Mouse (Mus musculus): ENCODE measurements at regions not wholly inside any gene's neighbourhood (a gene's known extent, or its start where the extent isn't known, plus 50 kb on each side); places are given as distances from the start of the nearest gene placed in this dataset.

DNA sequence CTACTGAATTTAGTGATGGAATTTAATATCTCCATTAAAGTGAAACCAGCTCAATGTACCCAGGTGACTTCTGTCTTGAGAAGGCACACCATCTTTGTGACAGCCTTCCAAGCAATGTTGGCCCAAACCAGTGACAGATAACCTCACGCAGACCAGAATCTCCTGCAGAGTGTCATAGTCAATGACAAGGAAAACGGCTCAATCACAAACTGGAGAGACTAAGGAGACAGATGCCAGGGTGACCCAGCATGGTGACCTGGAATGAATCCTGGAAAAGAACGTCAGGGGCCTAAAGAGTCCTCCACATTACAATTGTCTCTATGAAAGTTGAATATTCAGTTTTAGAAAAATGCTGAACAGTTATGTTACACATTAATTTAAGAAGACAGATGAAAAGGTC, 748.7 kb upstream of the Acvr2a start:
- DNase-seq (ENCODE audit: low spot score) (no peak), ATAC-seq (no peak)
- Histone ChIP-seq H3K9me3 (ENCODE audit: low read length) (no peaks in the 10 kb centered on the region), H3K9ac (replicated peaks; ENCODE audit: low read depth) (no peak overlapping the region), H3K4me2 (replicated peaks; ENCODE audit: low read depth, low read length) (no peak overlapping the region), H3K27me3 (replicated peaks; ENCODE audit: insufficient read depth, low read length) (no peaks in the 10 kb centered on the region), H3K4me3 (ENCODE audit: low read depth, low read length) (no peak overlapping the region), H3K27ac (ENCODE audit: low read length) (no peak overlapping the region), H3K36me3 (ENCODE audit: insufficient read depth, low read length) (no peaks in the 10 kb centered on the region), H3K4me1 (ENCODE audit: insufficient read depth, low read depth, low read length) (no peaks in the 10 kb centered on the region)
- WGBS = 61% methylated on average over 3 of the region's 3 CpGs
- TF ChIP-seq EP300 (IDR thresholded peaks at IDR 0.05) (no peak), CTCF (IDR thresholded peaks at IDR 0.05) (no peak)

DNA sequence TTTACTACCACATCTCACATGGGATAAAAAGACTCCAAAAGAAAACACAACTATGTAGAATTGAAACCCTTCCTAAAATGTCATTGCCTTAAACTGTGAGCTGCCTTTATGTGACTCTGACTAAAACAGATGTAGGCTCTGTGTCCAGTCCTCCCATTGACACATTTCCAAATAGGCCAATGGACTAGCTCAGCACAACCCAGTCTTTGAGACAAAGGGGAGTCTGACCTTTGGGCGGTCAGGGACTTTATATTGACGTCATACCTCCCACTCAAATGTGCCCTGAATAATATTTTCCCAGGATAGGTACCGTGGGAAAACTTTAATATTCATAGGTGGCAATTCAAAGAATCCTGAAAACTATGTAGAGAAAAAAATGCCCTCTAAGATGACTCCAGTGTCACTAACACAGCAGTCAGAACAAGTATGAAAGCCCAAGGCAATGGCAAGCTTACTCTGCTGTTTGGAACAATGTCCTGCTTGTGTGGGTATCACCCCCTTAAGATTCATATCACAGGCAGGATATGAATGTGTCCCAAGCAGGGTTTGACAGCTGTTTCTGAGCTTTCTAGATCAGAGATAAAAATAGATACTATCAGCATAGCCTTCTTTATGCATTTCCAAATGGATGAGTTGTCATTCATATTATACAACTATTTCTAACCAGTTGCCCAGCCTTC, 731.6 kb upstream of the Acvr2a start:
- TF ChIP-seq CTCF (IDR thresholded peaks at IDR 0.05) (no peak), EP300 (IDR thresholded peaks at IDR 0.05) (no peak)

DNA sequence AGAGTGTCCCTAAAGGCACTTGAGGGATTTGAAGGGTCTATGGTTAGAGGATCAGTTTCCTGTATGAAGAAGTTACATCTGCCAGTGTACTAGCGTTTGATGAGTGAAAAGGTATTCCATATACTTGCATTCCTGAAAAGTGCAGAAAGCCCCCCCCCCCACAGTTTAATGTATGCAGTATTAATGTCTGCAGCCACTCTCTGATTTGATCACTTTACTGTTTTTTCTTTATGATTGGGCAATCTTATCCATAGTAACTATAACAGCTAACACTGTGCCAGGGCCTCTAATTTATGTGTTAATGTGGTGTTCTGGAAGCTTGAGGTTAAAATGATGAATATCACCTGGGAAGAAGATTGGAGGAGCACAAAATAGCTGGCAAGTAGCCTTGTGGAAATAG, 715.6 kb upstream of the Acvr2a start:
- ATAC-seq (no peak), DNase-seq (ENCODE audit: low spot score) (no peak)
- no peaks in the 10 kb centered on the region for H3K36me3 ChIP-seq (ENCODE audit: insufficient read depth, low read length)
- no peaks in the 10 kb centered on the region for H3K4me1 ChIP-seq (ENCODE audit: insufficient read depth, low read depth, low read length)
- 59% methylated on average over 1 of the region's 1 CpGs for WGBS
- no peaks in the 10 kb centered on the region for H3K9me3 ChIP-seq (ENCODE audit: low read length)
- H3K27ac ChIP-seq (ENCODE audit: low read length) = no peak overlapping the region
- no peaks in the 10 kb centered on the region for H3K27me3 ChIP-seq (replicated peaks; ENCODE audit: insufficient read depth, low read length)
- no peak overlapping the region for H3K4me2 ChIP-seq (replicated peaks; ENCODE audit: low read depth, low read length)
- no peak overlapping the region for H3K9ac ChIP-seq (replicated peaks; ENCODE audit: low read depth)
- TF ChIP-seq EP300 (IDR thresholded peaks at IDR 0.05) (no peak), CTCF (IDR thresholded peaks at IDR 0.05) (no peak)
- H3K4me3 ChIP-seq (ENCODE audit: low read depth, low read length) = no peak overlapping the region

More for the DNA sequence above, 731.6 kb upstream of the Acvr2a start:
- DNase-seq (ENCODE audit: low spot score) (peak; percentile 25), ATAC-seq (no peak; the same call in 1 of the 2 replicates)
- H3K9ac ChIP-seq (replicated peaks; ENCODE audit: low read depth) = no peak overlapping the region
- H3K27me3 ChIP-seq (replicated peaks; ENCODE audit: insufficient read depth, low read length) = no peaks in the 10 kb centered on the region
- WGBS = 81% methylated on average over 3 of the region's 3 CpGs
- H3K9me3 ChIP-seq (ENCODE audit: low read length) = no peaks in the 10 kb centered on the region
- no peak overlapping the region for H3K4me2 ChIP-seq (replicated peaks; ENCODE audit: low read depth, low read length)
- H3K4me1 ChIP-seq (ENCODE audit: insufficient read depth, low read depth, low read length) = no peaks in the 10 kb centered on the region
- no peak overlapping the region for H3K27ac ChIP-seq (ENCODE audit: low read length)
- no peaks in the 10 kb centered on the region for H3K36me3 ChIP-seq (ENCODE audit: insufficient read depth, low read length)
- no peak overlapping the region for H3K4me3 ChIP-seq (ENCODE audit: low read depth, low read length)

DNA sequence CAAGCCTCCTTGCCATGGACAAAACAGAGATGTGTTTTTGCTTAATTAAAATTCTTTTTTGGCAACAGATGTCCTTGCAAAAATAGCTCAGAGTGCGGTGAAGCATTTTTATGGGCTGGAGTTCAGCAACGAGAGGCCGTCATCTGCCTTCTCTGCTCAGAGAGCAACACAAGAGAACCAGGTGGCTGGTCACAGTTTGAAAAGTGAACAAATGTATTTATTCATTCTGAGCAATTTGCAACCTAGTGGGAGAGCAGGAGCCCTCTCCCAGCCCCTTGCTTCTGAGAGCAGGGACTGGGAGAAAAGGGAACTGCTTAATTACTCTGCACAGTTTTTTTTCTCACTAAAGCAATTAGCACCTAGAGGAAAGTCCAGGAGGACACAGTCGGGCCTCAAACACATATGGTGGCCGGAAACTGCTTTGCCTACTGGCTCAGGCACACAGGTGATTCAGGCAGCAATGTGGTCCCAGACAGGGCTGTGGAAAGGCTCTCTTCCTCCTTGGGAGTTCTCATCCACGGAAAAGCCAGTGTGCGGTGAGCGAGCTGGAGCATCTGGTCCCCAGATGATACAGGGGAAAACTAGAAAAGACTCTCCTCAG, 714.9 kb upstream of the Acvr2a start:
- H3K4me1 ChIP-seq (ENCODE audit: insufficient read depth, low read depth, low read length) = no peaks in the 10 kb centered on the region
- H3K4me2 ChIP-seq (replicated peaks; ENCODE audit: low read depth, low read length) = no peak overlapping the region
- no peaks in the 10 kb centered on the region for H3K36me3 ChIP-seq (ENCODE audit: insufficient read depth, low read length)
- no peak overlapping the region for H3K9ac ChIP-seq (replicated peaks; ENCODE audit: low read depth)
- ATAC-seq (no peak), DNase-seq (ENCODE audit: low spot score) (no peak)
- H3K27me3 ChIP-seq (replicated peaks; ENCODE audit: insufficient read depth, low read length) = no peaks in the 10 kb centered on the region
- no peak overlapping the region for H3K27ac ChIP-seq (ENCODE audit: low read length)
- H3K4me3 ChIP-seq (ENCODE audit: low read depth, low read length) = no peak overlapping the region
- TF ChIP-seq EP300 (IDR thresholded peaks at IDR 0.05) (no peak), CTCF (IDR thresholded peaks at IDR 0.05) (no peak)
- no peaks in the 10 kb centered on the region for H3K9me3 ChIP-seq (ENCODE audit: low read length)
- 63% methylated on average over 8 of the region's 8 CpGs for WGBS

DNA sequence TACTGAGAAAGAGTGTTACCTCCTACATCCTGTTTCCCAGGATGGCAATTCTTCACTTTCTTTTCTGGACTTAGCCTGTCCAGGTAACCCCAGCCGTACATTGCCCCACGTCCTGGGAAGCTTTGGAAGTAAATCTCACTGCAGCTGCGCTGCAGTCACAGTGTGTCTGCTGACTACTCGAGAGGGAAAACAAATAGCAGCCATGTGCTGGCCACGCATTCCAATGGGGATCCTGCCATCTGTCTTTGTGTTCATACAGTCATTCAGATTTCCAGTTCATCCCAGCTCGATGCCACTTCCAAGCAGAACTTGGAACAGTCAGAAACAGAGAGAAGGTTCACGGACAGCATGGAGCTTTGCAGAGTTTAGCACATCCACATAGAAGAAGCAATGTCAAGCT, 690.2 kb upstream of the Acvr2a start:
- ATAC-seq = no peak
- Histone ChIP-seq H3K4me2 (replicated peaks; ENCODE audit: low read depth, low read length) (no peak overlapping the region), H3K4me3 (ENCODE audit: low read depth, low read length) (no peak overlapping the region), H3K4me1 (ENCODE audit: insufficient read depth, low read depth, low read length) (no peaks in the 10 kb centered on the region), H3K27ac (ENCODE audit: low read length) (no peak overlapping the region), H3K9me3 (ENCODE audit: low read length) (no peaks in the 10 kb centered on the region), H3K9ac (replicated peaks; ENCODE audit: low read depth) (no peak overlapping the region), H3K27me3 (replicated peaks; ENCODE audit: insufficient read depth, low read length) (no peaks in the 10 kb centered on the region), H3K36me3 (ENCODE audit: insufficient read depth, low read length) (no peaks in the 10 kb centered on the region)
- TF ChIP-seq CTCF (IDR thresholded peaks at IDR 0.05) = no peak
- no peak for TF ChIP-seq EP300 (IDR thresholded peaks at IDR 0.05)
- 43% methylated on average over 7 of the region's 7 CpGs for WGBS
- DNase-seq (ENCODE audit: low spot score) = no peak

DNA sequence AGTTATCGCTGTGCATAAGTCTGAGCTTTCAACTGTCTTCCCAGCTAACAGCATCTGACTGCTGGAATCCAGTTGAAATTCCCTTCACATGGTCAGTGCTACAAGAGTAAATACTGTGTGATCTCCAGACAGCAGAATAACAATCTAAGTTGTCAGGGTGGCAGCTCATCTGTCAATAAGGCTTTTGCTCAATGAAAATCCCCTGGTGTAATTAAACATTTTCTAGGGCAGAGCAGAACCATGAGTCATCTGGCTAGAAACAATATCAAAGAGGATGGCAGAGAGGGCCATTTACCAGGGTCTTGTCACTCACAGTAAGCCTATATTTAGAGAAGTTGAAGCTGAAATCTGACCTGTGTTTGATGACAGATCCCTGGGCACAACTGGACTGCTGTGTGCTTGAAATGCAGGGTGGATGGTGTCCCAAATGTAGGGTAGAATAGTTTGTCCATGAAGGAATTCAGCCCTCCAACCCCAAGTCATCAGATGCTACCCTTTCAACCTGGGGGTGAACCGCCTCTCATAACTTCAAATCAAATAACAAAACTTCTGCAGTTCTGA, 675.8 kb upstream of the Acvr2a start:
- no peak overlapping the region for H3K27ac ChIP-seq (ENCODE audit: low read length)
- no peak overlapping the region for H3K9ac ChIP-seq (replicated peaks; ENCODE audit: low read depth)
- ATAC-seq = no peak
- no peaks in the 10 kb centered on the region for H3K36me3 ChIP-seq (ENCODE audit: insufficient read depth, low read length)
- no peaks in the 10 kb centered on the region for H3K9me3 ChIP-seq (ENCODE audit: low read length)
- H3K4me3 ChIP-seq (ENCODE audit: low read depth, low read length) = no peak overlapping the region
- no peaks in the 10 kb centered on the region for H3K4me1 ChIP-seq (ENCODE audit: insufficient read depth, low read depth, low read length)
- no peak for TF ChIP-seq EP300 (IDR thresholded peaks at IDR 0.05)
- TF ChIP-seq CTCF (IDR thresholded peaks at IDR 0.05) = no peak
- DNase-seq (ENCODE audit: low spot score) = no peak
- WGBS = 91% methylated on average over 2 of the region's 2 CpGs
- H3K27me3 ChIP-seq (replicated peaks; ENCODE audit: insufficient read depth, low read length) = no peaks in the 10 kb centered on the region
- H3K4me2 ChIP-seq (replicated peaks; ENCODE audit: low read depth, low read length) = no peak overlapping the region

Data from lung, postnatal 0 days (tissue).